Mouse (Mus musculus) neural tube, embryonic 11.5 days (tissue): ENCODE measurements around the gene Onecut1. TPM values are rescaled to one million over a fixed set of nuclear protein-coding genes. Genes with fewer than 3 reads are reported as not detected.

ENCODE experiments used
- ATAC-seq: fragments of 200-750 bp; cut with Nextera tagmentation; 2 replicates; pipeline ENCODE4 v1.8.0; 2017; ENCODE audit warnings: moderate number of reproducible peaks, mild to moderate bottlenecking, moderate TSS enrichment, moderate library complexity; ENCODE audit not compliant: insufficient read depth, low FRiP score, low TSS enrichment
- DNase-seq: peaks from one replicate; pipeline ENCODE4 v3.0.0-alpha.2; 2015; ENCODE audit warnings: low spot score
- H3K27ac ChIP-seq: fragments of 300-500 bp; sonication (generic); 2 replicates; pipeline ENCODE4 v1.5.1; 2014; ENCODE audit warnings: low read depth, mild to moderate bottlenecking, low read length
- H3K27me3 ChIP-seq: fragments of 300-500 bp; sonication (generic); 2 replicates; pipeline ENCODE4 v1.6.1; 2014; ENCODE audit warnings: mild to moderate bottlenecking, low read length, mixed read lengths; ENCODE audit not compliant: control insufficient read depth, insufficient read depth
- H3K36me3 ChIP-seq: fragments of 300-500 bp; sonication (generic); 2 replicates; pipeline ENCODE4 v1.6.1; 2014; ENCODE audit warnings: mild to moderate bottlenecking, low read length, moderate library complexity, mixed read lengths; ENCODE audit not compliant: control insufficient read depth, insufficient read depth
- H3K4me1 ChIP-seq: fragments of 300-500 bp; sonication (generic); 2 replicates; pipeline ENCODE4 v1.6.1; 2014; ENCODE audit warnings: low read length, mixed read lengths; ENCODE audit not compliant: control insufficient read depth, insufficient read depth
- H3K4me2 ChIP-seq: fragments of 300-500 bp; sonication (generic); 2 replicates; pipeline ENCODE4 v1.6.1; 2014; ENCODE audit warnings: low read depth, mild to moderate bottlenecking, moderate library complexity
- H3K4me3 ChIP-seq: fragments of 300-500 bp; sonication (generic); 2 replicates; pipeline ENCODE4 v1.5.1; 2014; ENCODE audit warnings: low read depth, low read length
- H3K9ac ChIP-seq: fragments of 300-500 bp; sonication (generic); 2 replicates; pipeline ENCODE4 v1.6.1; 2014; ENCODE audit warnings: mild to moderate bottlenecking, low read length
- H3K9me3 ChIP-seq: fragments of 300-500 bp; sonication (generic); 2 replicates; pipeline ENCODE4 v1.6.1; 2016; ENCODE audit warnings: low read length; ENCODE audit not compliant: control insufficient read depth
- WGBS: fragments of 180-500 bp; shearing (Covaris S2); extraction: QIAGEN DNeasy Blood & Tissue Kit; methylation state at CpG from one replicate; pipeline ENCODE4 v1.1.7; 2014; 5-methylcytosine and 5-hydroxymethylcytosine counted together
- polyA plus RNA-seq: library from polyadenylated mRNA; unstranded; fragments of >200 nt; fragmentation: Nextera tagmentation; extraction: Ambion mirVana; gene quantifications from 2 replicates; pipeline ENCODE4 v1.2.1, GENCODE M21; 2014

Gene Onecut1
- polyA plus RNA-seq, 1 experiment from 2014 or later: 8.6 TPM

- Histone ChIP-seq H3K4me2 (no peak overlapping the region), H3K4me3 (no peak overlapping the region)
Measured at GRCm38 (mm10) chr9:74856578-74857507, 4.9 kb upstream of the Onecut1 start.

GRCm38 (mm10) chr9:74857508-74857840 lies 4.2 kb upstream of the Onecut1 start:
- Histone ChIP-seq H3K9me3 (no peaks in the 10 kb centered on the region), H3K27ac (no peak overlapping the region), H3K36me3 (no peaks in the 10 kb centered on the region), H3K4me2 (no peak overlapping the region), H3K9ac (no peak overlapping the region), H3K27me3 (peaks cover 93% of the 10 kb centered on the region), H3K4me3 (no peak overlapping the region), H3K4me1 (peaks cover 9% of the 10 kb centered on the region)
- no peak for ATAC-seq
- WGBS: 5% methylated on average over 7 of the region's 7 CpGs
- DNase-seq: no peak

More at GRCm38 (mm10) chr9:74856578-74857507, 4.9 kb upstream of the Onecut1 start:
- Histone ChIP-seq H3K36me3 (no peaks in the 10 kb centered on the region), H3K27me3 (peaks cover 94% of the 10 kb centered on the region), H3K4me1 (peaks cover 9% of the 10 kb centered on the region), H3K9ac (no peak overlapping the region), H3K27ac (no peak overlapping the region), H3K9me3 (no peaks in the 10 kb centered on the region)
- ATAC-seq (no peak), DNase-seq (peak; percentile 56)
- WGBS: under 1% methylated on average over 28 of the region's 28 CpGs

GRCm38 (mm10) chr9:74858111-74858510 lies 3.6 kb upstream of the Onecut1 start:
- Histone ChIP-seq H3K4me3 (no peak overlapping the region), H3K4me1 (peaks cover 9% of the 10 kb centered on the region), H3K9ac (no peak overlapping the region), H3K27ac (no peak overlapping the region), H3K9me3 (no peaks in the 10 kb centered on the region), H3K27me3 (peaks cover 93% of the 10 kb centered on the region), H3K4me2 (no peak overlapping the region), H3K36me3 (no peaks in the 10 kb centered on the region)
- DNase-seq (no peak), ATAC-seq (no peak)
- 3% methylated on average over 5 of the region's 5 CpGs for WGBS

GRCm38 (mm10) chr9:74860461-74860860 lies 1.3 kb upstream of the Onecut1 start:
- WGBS: 1% methylated on average over 18 of the region's 18 CpGs
- 0 out of 2 replicates have a peak, but pooled peaks have one; percentile 11 for ATAC-seq
- DNase-seq: peak; percentile 60
- H3K4me2 ChIP-seq: peak overlapping the region; percentile 17; the same call in 1 of the 2 replicates
- H3K27ac ChIP-seq: no peak overlapping the region
- no peak overlapping the region for H3K4me3 ChIP-seq
- H3K36me3 ChIP-seq: no peaks in the 10 kb centered on the region
- H3K9ac ChIP-seq: no peak overlapping the region
- H3K27me3 ChIP-seq: peaks cover 93% of the 10 kb centered on the region
- peaks cover 3% of the 10 kb centered on the region; the same call in 1 of the 2 replicates for H3K4me1 ChIP-seq
- H3K9me3 ChIP-seq: no peaks in the 10 kb centered on the region

GRCm38 (mm10) chr9:74862096-74862780 lies 517 bp downstream of the Onecut1 start:
- 0 out of 2 replicates have a peak, but pooled peaks have one; percentile 7 for ATAC-seq
- Histone ChIP-seq H3K27ac (peak overlapping the region; percentile 61), H3K27me3 (peaks cover 93% of the 10 kb centered on the region), H3K9ac (peak overlapping the region; percentile 62), H3K4me2 (peak overlapping the region; percentile 81), H3K36me3 (no peaks in the 10 kb centered on the region), H3K4me3 (peak overlapping the region; percentile 43), H3K9me3 (no peaks in the 10 kb centered on the region), H3K4me1 (no peaks in the 10 kb centered on the region)
- WGBS: under 1% methylated on average over 48 of the region's 48 CpGs
- DNase-seq: peak; percentile 52

- Histone ChIP-seq H3K9me3 (no peaks in the 10 kb centered on the region), H3K4me2 (peak overlapping the region; percentile 81), H3K4me1 (no peaks in the 10 kb centered on the region), H3K27ac (0 out of 2 replicates have a peak overlapping the region, but pooled peaks have one; percentile 5), H3K36me3 (no peaks in the 10 kb centered on the region), H3K27me3 (peaks cover 93% of the 10 kb centered on the region), H3K9ac (peak overlapping the region; percentile 62), H3K4me3 (peak overlapping the region; percentile 43)
- peak; percentile 48 for DNase-seq
- WGBS: 2% methylated on average over 55 of the region's 56 CpGs
- ATAC-seq: no peak
Measured at GRCm38 (mm10) chr9:74862783-74863654, 1.3 kb downstream of the Onecut1 start.

GRCm38 (mm10) chr9:74863655-74864443 lies 2.1 kb downstream of the Onecut1 start:
- peak overlapping the region; percentile 43 for H3K4me3 ChIP-seq
- peak overlapping the region; percentile 81 for H3K4me2 ChIP-seq
- ATAC-seq (no peak), DNase-seq (no peak)
- peak overlapping the region; percentile 5 for H3K27ac ChIP-seq
- 0 out of 2 replicates have a peak, but pooled peaks cover 2% of the 10 kb centered on the region for H3K4me1 ChIP-seq
- under 1% methylated on average over 36 of the region's 36 CpGs for WGBS
- H3K9ac ChIP-seq: peak overlapping the region; percentile 62
- no peaks in the 10 kb centered on the region for H3K36me3 ChIP-seq
- no peaks in the 10 kb centered on the region for H3K9me3 ChIP-seq
- peaks cover 92% of the 10 kb centered on the region for H3K27me3 ChIP-seq
